Mouse (Mus musculus): Measurements from ENCODE around the gene Kcnb1.

The Kcnb1 gene

DNA sequence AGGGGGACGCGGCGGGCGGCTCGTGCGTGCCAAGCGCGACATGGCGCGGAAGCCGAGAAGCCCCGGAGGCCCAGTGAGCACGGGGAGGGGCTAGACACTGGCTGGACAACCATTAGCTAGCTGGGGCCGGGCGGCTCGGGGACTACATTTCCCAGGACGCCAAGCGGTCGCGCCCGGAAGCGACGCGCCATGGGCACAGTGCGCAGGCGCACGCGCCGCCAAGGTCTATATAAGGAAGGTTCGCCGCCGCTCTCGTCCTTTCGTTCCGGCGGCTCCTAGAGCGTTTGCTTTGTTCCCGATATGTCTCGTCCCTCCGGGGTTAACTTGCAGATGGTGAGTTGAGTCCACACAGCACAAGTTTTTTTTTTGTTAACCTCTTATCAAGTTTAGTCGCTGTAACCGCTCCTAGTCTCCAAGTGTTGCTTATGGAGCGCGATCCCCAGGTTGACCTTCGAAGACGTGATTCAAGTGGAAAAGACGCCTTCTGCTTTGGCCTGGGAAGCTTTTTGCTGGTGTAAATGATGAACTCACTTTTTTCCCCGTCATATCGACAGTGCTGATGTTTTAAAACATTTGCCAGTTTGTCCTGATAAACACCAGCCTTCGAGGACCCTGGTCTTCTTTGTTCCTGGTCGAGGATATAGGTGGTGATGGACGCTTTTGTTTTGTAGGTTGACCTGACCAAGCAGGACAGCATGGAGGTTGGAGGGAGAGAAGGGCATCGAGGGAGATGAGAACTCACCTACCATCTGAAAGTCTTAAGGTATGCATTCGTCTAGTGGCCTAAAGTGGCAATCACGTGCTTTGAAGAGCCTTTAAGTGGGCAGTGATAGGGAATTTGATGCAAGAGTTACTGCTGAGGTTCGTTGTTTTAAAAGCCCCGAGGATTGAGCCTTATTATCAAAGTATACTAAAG, 126.7 kb downstream of the Kcnb1 start, which contains the start of gene Znfx1:
TSS of gene Znfx1 (minus strand) at position 51 of the 916 bp plus-strand sequence.
- peak; percentile 95 to 97 for DNase-seq (ENCODE audit: low spot score in 2 of 2)

DNA sequence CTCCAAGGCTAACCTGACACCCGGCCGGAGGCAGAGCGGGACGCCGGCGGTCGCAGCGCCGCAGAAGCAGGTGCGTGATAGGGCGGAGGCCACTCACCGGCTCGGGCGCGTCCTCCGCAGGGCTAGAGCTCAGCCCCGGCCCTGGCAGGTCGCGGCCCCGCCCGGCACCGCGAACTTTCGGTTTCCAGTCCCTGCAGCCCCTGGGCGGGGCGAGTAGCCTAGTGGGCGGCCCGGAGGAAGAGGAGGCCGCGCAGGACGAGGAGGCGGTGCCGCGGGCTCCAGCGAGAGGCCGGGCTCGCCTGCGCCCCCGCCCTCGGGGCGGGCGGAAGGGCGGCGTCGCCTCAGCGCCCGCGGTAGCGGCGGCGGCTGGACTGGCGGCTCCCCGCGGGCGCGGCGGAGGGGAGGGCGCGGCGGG, 127.5 kb downstream of the Kcnb1 start:
- DNase-seq (ENCODE audit: low spot score in 2 of 2), result peak; percentile 98

DNA sequence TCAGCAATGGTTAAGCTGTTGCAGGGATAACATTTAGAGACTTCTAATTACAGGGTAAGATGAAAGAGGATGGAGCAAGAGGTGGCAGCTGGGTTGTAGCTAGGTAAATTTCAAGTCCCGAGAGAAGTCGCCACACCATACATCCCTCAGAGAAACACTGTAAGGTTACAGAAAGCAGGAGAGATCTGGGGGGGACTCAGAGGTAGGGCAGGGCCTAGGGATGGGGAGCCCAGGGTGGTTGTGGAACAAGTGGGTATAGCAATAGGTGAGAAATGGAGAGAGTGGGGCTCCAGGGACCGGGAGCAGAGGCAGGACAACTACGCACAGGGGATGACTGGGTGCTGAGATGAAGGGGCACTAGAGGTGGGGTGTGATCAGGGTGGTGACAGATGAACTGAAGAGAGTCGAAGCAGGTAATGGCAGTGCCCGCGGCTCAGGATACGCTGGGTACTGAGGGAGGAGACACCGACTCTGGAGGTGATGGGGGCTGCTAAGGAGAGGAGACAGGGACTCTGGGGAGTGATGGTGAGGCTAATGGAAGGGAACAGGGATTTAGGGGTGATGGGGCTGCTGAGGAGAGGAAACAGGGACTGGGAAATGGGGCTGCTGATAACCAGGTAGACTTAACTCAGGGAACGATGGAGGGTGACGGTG, 128.4 kb downstream of the Kcnb1 start:
- DNase-seq (ENCODE audit: low spot score in 2 of 2), result peak in 1 of 2 experiments; percentile 32

DNA sequence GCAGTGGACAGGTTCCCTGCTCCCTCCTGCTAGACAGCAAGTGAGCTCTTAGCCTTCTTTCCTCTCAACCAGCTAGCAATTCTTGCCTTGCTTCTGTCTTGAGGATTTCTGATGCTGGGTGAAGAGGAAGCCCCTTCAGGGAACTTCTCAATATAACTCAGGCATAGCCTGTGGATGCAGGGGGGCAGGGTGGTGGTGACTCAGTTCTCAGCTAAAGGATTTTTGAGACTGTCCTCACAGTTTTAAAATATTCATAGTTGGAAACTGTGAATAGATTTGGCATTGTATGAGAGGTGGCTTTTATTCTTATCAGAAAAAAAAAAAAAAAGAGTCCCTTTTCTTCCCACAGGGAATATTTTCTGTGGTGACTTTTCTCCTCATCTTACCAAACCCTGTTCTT, 129.2 kb downstream of the Kcnb1 start:
- no peak for DNase-seq (ENCODE audit: low spot score in 2 of 2)

GRCm38 (mm10) chr2:167060360-167060759, 129.6 kb downstream of the Kcnb1 start:
- DNase-seq (ENCODE audit: low spot score in 2 of 2), result no peak

DNA sequence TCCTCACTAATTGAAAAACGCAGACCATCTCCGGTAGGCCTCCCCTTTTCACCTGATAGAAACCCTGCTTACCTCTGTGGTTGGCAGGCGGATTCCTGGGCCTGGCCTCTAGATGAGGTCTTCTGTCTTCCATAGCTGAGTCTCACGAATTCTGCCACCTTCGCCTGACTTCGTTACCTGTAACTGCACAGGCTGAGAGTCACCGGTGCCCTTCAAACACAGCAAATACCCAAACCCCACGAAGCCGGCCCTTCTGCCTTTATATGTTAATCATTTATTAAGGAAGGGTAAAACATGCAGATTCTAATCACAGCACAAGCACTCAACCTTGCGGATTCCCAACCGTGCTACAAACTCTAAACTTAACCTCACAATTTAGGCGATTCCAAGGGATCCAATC, 130.0 kb downstream of the Kcnb1 start:
- DNase-seq (ENCODE audit: low spot score in 2 of 2), result no peak

DNA sequence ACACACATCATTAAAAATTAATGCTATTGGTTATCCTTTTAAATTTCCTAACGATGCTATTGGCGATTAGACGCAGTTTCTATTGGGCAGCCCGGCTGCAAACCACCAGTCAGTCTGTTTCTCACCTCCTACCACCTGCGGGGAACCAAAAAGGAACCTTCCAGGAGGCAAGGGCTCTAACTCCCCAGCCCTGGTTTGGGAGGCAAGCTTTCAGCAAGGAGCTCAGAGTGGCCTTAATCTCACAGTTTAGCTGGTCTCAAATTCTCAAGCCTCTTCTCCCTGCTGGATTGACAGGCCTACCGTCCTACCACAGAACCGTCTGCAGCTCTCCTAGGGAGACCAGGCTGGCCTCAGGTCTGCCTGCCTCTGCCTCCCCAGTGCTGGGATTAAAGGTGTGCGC, 130.4 kb downstream of the Kcnb1 start:
- DNase-seq (ENCODE audit: low spot score in 2 of 2), result no peak

GRCm38 (mm10) chr2:167058814-167059387, 131.1 kb downstream of the Kcnb1 start:
- DNase-seq (ENCODE audit: low spot score in 2 of 2), result no peak

GRCm38 (mm10) chr2:167058201-167058600, 131.8 kb downstream of the Kcnb1 start:
- DNase-seq (ENCODE audit: low spot score in 2 of 2), result no peak

DNA sequence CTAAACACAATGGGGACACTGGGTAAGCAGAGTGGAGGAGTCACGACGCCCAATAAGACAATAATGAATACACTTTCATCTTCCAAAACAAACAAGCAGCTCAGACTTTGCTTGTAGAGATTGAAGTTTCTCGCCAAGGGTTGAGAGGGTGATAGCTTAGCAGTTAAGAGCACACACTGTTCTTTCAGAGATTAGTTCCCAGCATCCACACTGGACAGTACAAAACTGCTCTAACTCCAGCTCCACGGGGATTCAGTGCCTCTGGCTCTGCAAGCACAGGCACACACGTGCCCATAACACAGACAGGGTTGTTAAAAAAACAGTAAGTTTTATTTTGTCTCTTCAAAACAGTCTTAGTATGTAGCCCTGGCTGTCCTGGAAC, 133.0 kb downstream of the Kcnb1 start:
- no peak for DNase-seq (ENCODE audit: low spot score in 2 of 2)

DNA sequence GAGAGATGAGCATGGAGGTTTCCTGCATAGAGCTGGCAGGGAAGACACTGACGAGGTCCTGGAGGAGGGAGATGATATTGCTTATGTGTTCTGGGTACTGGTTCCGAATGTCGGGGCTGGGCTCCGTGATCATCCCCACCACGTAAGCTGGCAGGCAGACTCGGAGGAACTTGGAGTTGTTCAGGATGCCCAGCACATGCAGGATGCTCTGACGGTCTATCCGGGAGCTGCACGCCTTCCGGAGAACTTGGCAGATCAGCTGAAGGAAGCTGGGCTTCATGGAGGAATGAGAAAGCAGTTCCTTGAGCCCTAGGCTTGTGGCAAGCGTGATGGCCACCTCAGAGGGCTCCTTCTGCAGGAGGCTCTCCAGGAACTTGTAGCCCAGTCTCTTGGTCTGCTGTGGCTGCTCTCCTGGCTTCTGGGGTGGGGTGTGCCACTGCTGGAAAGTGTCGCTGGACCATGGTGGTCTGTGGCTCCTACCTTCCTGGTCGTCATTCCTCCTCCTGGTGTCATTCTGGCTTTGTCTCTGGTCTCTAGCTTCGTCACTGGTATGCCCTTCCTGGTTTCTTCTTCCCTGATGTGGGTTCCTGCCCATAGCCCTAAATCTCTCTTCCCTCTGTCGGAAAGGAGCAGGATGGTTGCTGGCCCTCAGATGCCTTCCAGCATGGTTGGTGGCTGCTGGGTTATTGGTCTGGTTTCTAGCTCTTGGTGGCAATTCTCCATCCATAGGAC, 133.6 kb downstream of the Kcnb1 start:
- no peak for DNase-seq (ENCODE audit: low spot score in 2 of 2)

GRCm38 (mm10) chr2:167055386-167055785, 134.6 kb downstream of the Kcnb1 start:
- no peak for DNase-seq (ENCODE audit: low spot score in 2 of 2)

GRCm38 (mm10) chr2:167053127-167053844, 136.7 kb downstream of the Kcnb1 start:
- DNase-seq (ENCODE audit: low spot score in 2 of 2), result no peak

GRCm38 (mm10) chr2:167048698-167049358, 141.1 kb downstream of the Kcnb1 start:
- no peak for DNase-seq (ENCODE audit: low spot score in 2 of 2)

- no peak for DNase-seq (ENCODE audit: low spot score in 2 of 2)
Measured at GRCm38 (mm10) chr2:167048223-167048622, 141.7 kb downstream of the Kcnb1 start.

Measured in spleen, postnatal 36 days (tissue).